Mouse (Mus musculus) adrenal gland, postnatal 14 days (tissue): ENCODE measurements around the gene Galt. TPM values are rescaled to one million over a fixed set of nuclear protein-coding genes. Genes with fewer than 3 reads are reported as not detected.
"Not testable (repeated sequence)": the region's sequence is repeated elsewhere in the genome, so short reads cannot be mapped to it uniquely, and the experiment has no call there.

Source experiments
- DNase-seq: peaks from one replicate; pipeline ENCODE4 v3.0.0; 2021; ENCODE audit warnings: mixed read lengths
- total RNA-seq: library from RNA; stranded (reverse); gene quantifications from 2 replicates; pipeline ENCODE4 v1.2.3, GENCODE M21; 2021

Gene Galt
- total RNA-seq, 1 experiment from 2014 or later: 42.3 TPM

DNA sequence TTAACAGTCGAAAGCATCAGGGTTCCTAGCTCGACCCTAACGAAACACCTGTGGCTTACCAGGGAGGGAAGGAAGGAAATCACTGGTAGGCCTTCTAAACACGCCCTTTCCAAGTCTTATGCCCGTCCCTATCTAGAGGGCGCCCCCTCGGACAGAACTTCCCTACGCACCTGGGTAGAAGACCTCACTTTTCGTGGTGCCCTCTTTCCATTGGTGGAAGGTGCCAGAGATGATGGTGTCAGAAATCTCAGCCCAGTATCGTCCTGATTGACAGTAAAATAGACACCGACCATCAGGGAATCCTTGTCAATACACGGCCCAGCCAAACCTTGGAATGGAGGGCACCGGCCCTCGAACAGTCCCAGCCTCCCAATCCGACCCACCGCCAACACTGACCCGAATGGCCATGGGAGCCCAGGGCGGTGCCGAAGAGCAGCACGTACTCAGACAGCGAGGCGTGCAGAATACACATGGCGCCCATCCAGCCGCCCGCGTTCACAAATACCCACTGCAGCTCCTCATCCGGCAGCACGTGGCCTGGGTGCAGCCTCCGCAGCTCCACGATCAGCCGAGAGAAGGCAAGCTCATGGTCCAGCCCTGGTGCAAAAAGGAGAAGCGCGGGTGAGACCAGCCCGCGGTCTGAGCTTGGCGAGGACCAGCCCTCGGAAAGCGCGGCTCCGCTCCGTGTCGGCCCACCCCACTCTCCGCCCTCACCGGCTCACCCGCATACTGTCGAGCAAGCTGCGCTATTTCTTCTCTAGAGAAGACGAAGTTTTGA, 14.5 kb upstream of the Galt start:
- peak; percentile 77 for DNase-seq

- DNase-seq: peak; percentile 95
Measured at GRCm38 (mm10) chr4:41741158-41741560, 13.9 kb upstream of the Galt start.

GRCm38 (mm10) chr4:41744131-41744530, 10.9 kb upstream of the Galt start:
- DNase-seq: no peak

GRCm38 (mm10) chr4:41745021-41745420, 10.0 kb upstream of the Galt start:
- no peak for DNase-seq

DNA sequence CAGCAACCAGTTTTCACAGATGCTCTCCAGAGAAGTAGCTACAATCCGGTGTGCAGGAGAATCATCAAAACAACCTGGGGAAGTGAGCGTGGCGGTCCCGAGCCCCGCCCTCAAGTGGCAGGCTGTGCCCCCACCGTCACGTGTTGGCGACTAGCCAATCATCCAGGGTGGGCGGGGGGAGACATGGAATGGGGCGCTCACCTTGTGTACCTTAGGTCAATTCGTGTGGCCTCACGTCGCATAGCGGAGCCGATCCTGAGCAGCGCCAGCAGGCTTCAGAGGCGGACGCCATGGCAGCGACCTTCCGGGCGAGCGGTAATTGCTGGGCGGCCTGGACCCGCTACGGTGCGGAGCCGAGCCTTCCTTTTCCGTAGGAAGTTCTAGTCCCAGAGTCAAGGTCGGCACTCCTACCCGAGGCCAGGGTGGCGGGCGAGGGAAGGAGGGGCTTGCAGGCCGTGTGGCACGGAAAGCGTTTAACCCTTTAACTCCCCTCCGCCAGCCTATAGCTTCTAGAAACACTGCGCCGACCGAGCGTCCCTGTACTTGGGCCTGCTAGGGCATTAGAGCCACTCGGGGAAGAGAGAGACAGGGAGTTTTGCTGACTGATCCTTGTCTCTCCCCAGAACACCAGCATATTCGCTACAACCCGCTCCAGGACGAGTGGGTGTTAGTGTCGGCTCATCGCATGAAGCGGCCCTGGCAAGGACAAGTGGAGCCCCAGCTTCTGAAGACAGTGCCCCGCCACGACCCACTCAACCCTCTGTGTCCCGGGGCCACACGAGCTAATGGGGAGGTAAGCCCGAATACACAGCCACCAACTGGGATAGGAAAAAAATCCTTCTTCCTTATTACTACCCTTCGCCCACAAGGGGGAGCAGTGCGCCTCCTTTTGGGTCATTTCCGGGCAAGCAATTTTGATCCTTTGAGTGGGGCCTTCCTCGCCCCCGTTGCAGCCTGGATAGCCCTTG, 594 bp downstream of the Galt start, which contains the start of gene Sigmar1:
Gene Sigmar1, minus strand, starts transcription at position 820 of the 968 bp plus-strand sequence.
- DNase-seq: peak; percentile 91

- DNase-seq: no peak
Measured at GRCm38 (mm10) chr4:41756440-41756839, 1.4 kb downstream of the Galt start.

DNA sequence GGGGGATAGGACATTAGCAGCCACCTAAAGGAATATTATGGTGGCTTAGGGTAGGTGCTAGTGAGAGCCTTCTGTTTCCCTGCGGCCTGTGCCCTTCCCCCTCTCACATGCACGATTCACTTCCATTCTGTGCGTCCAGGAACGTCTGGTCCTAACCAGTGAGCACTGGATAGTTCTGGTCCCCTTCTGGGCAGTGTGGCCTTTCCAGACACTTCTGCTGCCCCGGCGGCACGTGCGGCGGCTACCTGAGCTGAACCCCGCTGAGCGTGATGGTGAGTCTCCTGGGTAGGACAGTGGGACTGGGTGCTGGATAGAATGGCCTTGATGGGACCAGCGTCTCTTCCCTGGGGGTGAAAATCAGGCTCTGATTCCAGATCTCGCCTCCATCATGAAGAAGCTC, 2.3 kb downstream of the Galt start:
- DNase-seq: no peak

DNA sequence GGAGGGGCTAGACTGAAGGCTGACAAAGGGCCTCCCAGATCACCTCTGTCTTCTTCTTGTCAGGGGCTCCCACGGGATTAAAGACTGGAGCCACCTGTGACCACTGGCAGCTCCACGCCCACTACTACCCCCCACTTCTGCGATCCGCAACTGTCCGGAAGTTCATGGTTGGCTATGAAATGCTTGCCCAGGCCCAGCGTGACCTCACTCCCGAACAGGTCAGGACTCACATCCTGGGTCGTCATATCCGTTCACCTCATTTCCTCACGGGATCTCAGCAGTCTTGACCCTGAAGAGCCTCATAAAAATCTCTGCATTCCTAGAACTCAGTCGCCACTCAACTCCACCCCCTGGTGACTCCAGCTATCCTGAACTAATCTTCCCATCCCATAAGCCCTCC, 3.0 kb downstream of the Galt start:
- DNase-seq: no peak

GRCm38 (mm10) chr4:41758701-41759100, 3.7 kb downstream of the Galt start:
- no peak for DNase-seq

GRCm38 (mm10) chr4:41759206-41759605, 4.2 kb downstream of the Galt start:
- DNase-seq: peak; percentile 76

DNA sequence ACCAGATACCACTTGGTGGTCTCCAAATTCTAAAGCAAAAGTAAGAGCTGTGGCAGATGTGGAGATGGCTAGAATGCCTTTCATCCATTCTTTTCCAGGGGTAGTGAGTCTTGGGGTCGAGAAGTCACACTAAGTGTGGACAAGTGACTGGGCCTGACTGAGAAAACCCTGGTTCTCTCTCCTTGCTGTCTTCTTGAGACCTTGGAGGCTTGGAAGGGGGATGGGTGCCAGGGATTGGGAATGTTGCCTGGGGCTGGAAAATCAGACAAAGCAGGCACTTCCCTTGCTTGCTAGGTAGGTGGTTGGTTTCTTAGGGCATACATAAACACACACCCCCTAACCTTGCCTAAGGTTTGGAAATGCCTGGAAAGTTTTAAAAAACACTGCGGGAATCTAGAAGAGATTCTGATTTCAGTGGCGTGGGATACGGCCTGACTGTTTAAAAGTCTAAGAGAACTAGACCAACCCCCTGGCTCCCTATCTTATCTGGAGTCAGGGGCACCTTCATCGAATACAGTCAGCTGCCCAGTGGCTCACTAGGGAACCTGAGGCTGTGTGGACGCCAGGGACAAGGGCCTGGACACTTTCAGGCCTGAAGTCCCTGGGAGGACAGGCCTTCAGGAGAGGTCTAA, 4.7 kb downstream of the Galt start:
- DNase-seq: no peak

DNA sequence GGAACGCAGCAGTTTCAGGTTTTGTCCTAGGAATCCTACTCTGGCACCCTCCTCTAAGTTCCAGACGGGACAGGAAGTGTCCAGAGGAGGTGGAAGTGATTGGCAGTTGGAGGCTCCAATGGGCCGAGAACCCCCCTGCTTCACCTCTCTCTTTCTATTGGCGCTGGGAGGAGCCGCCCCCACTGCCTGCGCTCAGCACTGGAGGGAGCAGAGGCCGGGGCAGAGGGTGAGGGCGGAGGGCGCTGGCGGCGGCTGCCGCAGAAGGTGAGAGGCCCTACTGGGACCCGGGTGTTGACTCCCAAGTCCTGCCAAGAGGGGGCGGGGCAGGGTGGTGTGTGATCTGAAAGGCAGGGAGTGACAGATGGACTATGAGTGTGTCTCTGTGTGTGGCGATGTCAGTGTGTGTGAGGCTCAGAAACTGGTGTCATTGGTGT, 5.3 kb downstream of the Galt start:
- DNase-seq: peak; percentile 95

- no peak for DNase-seq
Measured at GRCm38 (mm10) chr4:41760911-41761310, 5.9 kb downstream of the Galt start.

DNA sequence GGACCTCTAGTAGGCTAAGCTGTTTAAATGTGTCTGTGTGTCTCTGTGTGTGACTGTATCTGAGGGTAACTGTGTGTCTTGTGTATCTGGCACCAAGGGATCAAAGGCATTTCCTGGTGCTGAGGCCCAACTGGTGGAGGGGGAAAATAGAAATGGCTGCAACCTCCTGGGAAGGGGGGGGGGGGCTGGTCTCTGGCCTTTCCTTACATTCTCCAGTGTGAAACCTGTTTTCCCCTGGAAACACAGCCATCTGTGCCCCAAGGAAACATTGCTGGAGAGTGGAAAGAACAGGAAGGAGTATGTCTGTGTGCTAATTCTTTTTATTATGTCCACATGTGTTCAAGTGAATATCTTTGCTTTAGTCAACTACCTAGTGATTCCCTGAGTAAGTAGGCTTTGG, 6.7 kb downstream of the Galt start:
- no peak for DNase-seq

DNA sequence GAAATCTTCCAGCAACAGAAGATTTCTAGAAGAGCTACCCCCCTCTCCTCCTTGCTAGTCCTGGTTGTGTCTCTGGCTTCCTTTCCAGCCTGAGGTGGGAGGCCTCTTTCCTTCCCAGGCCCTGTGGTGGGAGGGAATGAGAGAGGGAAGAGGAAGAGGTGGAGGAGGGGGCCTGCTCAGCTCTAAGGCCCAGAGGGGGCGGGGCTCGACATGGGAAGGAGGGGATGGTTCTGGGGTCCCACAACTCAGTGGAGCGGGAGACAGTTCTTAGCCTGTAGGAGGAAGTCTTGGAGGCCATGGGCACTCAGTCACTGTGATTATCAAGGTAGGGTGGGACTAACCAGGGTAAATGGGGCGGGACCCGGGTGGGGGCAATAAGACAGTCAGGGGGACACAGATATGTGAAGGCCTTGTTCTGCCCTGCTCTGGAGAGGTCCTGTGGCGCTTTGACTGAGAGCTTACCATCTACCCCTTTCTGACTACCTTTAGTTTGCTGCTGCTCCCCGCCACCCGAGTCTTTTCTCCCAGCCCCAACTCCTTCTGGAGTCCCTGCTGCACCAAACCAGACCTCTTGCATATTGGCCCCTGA, 7.2 kb downstream of the Galt start:
- no peak for DNase-seq

DNA sequence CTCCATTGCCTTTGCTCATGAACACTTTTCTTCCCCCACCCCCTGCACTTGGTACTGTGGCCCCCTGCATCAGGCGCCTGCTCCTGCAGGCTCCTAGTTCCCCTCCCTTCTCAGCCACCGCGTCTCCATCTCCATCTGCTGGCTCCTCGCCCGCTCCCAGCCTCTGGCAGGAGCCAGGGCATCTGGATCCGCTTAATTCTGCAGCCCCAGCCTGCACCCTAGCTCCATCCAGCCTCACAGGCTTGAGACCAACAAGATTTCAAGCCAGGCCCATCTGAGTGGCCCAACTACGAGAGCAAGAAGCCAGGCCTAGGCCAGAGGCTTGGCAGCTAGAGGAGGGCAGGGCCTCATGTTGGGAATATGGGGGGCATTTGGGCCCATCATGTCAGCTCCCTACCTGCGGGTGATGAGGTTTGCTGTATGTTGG, 7.7 kb downstream of the Galt start:
- peak; percentile 72 for DNase-seq

DNA sequence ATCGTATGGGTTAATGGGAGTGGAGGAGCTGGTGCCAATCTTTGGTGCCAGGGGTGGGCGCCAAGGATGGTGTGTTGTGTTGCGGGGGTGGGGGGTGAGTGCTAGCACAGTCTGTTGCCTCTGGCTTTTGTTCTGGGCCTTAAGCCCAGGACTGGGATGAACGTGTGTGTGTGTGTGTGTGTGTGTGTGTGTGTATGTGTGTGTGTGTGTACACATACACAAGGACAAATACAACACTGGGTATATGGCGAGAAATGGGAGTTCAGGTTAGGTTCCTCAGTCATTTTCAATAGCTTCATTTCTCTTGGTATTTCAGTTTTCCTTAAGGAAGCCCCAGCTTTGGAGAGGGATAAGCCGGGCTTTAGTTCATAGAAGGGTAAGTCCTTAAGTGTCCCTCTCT, 8.1 kb downstream of the Galt start:
- DNase-seq: not testable (repeated sequence)

- not testable (repeated sequence) for DNase-seq
Measured at GRCm38 (mm10) chr4:41767301-41767700, 12.3 kb downstream of the Galt start.

GRCm38 (mm10) chr4:41772946-41773345, 17.9 kb downstream of the Galt start:
- DNase-seq: peak; percentile 39

DNA sequence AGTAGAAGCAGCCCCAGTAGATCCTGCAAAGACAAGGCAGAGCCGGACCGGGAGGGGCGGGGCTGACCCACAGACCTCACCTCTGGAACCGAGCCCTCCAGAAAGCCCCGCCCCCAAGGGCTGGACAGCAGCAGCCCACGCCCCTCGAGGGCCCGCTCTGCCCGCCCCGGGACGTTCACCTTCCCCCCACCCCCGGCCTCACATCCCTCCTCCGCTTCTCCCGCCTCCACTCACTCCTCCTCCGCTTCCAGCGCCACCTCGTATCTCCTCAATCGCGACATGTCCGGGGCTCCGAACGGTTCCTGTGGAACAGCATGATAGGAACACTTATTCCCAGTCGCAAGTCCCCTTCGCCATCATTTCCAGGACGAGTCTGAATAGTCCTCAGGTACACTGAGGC, 18.5 kb downstream of the Galt start:
- peak; percentile 90 for DNase-seq

- DNase-seq: peak; percentile 92
Measured at GRCm38 (mm10) chr4:41774002-41774401, 19.0 kb downstream of the Galt start, which contains the start of gene Ccl27a. Ccl27a (minus strand) TSS chr4:41774247.

DNA sequence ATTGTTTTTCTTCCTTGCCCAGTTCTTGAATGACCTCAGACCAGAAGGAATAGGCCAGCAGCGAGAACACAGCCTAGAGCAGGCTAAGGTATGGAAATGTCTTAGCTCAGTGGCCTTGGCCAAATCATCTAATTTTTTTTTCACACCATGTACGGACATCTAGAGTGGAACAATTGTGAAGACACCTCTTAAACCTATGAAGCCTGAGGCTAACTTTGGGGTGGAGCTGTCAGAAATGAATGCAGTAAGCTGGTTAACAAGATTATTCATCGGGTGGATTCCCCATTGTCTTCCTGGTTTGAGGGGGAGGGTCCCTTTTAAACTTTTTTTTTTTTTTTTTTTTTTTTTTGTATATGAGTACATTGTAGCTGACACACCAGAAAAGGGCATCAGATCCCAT, 19.5 kb downstream of the Galt start:
- not testable (repeated sequence) for DNase-seq
